Mouse (Mus musculus) kidney, postnatal 0 days (tissue): ENCODE measurements at regions not wholly inside any gene's neighbourhood (a gene's known extent, or its start where the extent isn't known, plus 50 kb on each side); places are given as distances from the start of the nearest gene placed in this dataset.
A peak's percentile ranks its signal among the peaks of the same experiment; 100 is the strongest.

Experiments
- ATAC-seq: fragments of 200-750 bp; cut with Nextera tagmentation; replicated peaks from 2 replicates; pipeline ENCODE4 v1.8.0; 2017; ENCODE audit warnings: low read depth, moderate number of reproducible peaks, moderate TSS enrichment, moderate library complexity; ENCODE audit not compliant: low FRiP score
- DNase-seq: peaks from one replicate; pipeline ENCODE4 v3.0.0-alpha.2; 2016; ENCODE audit warnings: low spot score
- H3K27ac ChIP-seq: fragments of 300-500 bp; sonication (generic); 2 replicates; pipeline ENCODE4 v1.5.1; 2014; ENCODE audit warnings: mild to moderate bottlenecking
- H3K27me3 ChIP-seq: fragments of 300-500 bp; sonication (generic); 2 replicates; pipeline ENCODE4 v1.6.1; 2014; ENCODE audit warnings: low read length, mixed read lengths; ENCODE audit not compliant: insufficient read depth
- H3K36me3 ChIP-seq: fragments of 300-500 bp; sonication (generic); 2 replicates; pipeline ENCODE4 v1.6.1; 2014; ENCODE audit warnings: low read length, mixed read lengths; ENCODE audit not compliant: insufficient read depth
- H3K4me1 ChIP-seq: fragments of 300-500 bp; sonication (generic); replicated peaks from 2 replicates; pipeline ENCODE4 v1.6.1; 2014; ENCODE audit warnings: antibody characterized with exemption, low read length, mixed read lengths; ENCODE audit not compliant: insufficient read depth
- H3K4me2 ChIP-seq: fragments of 300-500 bp; sonication (generic); 2 replicates; pipeline ENCODE4 v1.6.1; 2014; ENCODE audit warnings: mild to moderate bottlenecking, low read length, moderate library complexity, mixed read lengths
- H3K4me3 ChIP-seq: fragments of 300-500 bp; sonication (generic); replicated peaks from 2 replicates; pipeline ENCODE4 v1.5.1; 2014; ENCODE audit warnings: low read depth, low read length
- H3K9ac ChIP-seq: fragments of 300-500 bp; sonication (generic); 2 replicates; pipeline ENCODE4 v1.6.1; 2014; ENCODE audit warnings: low read depth, low read length
- H3K9me3 ChIP-seq: fragments of 300-500 bp; sonication (generic); replicated peaks from 2 replicates; pipeline ENCODE4 v1.6.1; 2016; ENCODE audit warnings: low read length, inconsistent platforms, mixed read lengths
- CTCF ChIP-seq: IDR thresholded peaks from 2 replicates; pipeline ENCODE4 v1.5.1; 2016; ENCODE audit warnings: antibody characterized with exemption, low read depth, mild to moderate bottlenecking, moderate library complexity
- WGBS: fragments of 180-500 bp; shearing (Covaris S2); extraction: QIAGEN DNeasy Blood & Tissue Kit; methylation state at CpG from one replicate; pipeline ENCODE4 v1.1.7; 2014; 5-methylcytosine and 5-hydroxymethylcytosine counted together

DNA sequence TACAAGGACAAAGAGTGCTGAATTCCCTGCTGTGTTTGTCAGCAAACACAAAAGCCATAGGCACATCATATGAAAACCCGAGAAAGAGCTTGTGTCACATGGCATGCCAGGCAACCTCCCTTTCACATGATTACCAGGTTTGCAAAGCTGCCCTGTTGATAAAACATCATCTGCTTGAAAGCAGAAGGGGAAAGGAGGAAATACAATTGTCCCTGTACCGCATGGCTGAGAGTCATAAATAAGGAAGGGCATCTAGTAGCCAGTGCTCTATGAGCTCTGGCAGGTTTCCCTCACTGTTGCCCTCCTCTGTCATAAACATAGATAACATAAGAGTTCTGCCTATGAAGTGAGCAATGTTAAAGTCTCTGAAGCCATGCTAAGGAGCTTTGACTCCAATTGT lies 86.8 kb upstream of the Gadd45a start:
- H3K4me2 ChIP-seq = no peak overlapping the region

DNA sequence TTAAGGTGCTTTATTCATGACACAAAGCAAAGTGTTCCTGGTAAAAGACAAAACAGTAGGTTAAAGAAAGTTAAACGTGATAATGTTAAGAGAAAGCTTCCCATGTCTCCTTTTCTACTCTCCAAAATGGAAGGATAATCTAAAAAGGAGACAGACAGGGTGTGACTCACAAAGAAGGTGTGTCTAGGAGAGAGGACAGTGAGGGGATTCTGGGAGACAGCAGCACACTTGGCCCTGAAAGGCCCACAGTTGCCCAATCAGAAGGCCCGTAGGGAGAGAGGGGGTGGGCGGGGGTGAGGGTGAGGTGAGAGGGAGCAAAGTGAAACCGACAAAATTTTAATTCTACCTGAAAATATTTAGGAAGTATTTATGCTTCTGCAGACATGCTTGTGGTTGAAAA lies 85.8 kb upstream of the Gadd45a start:
- ATAC-seq (no peak), DNase-seq (no peak)
- 75% methylated on average over 4 of the region's 4 CpGs for WGBS
- no peak for TF ChIP-seq CTCF
- no peak overlapping the region for H3K4me3 ChIP-seq
- no peaks in the 10 kb centered on the region for H3K36me3 ChIP-seq
- no peak overlapping the region for H3K4me2 ChIP-seq
- no peaks in the 10 kb centered on the region for H3K4me1 ChIP-seq
- no peak overlapping the region for H3K9ac ChIP-seq
- H3K27ac ChIP-seq = no peak overlapping the region
- no peaks in the 10 kb centered on the region for H3K27me3 ChIP-seq
- H3K9me3 ChIP-seq = no peaks in the 10 kb centered on the region

More for the DNA sequence above, 86.8 kb upstream of the Gadd45a start:
- Histone ChIP-seq H3K36me3 (no peaks in the 10 kb centered on the region), H3K27ac (no peak overlapping the region), H3K4me1 (no peaks in the 10 kb centered on the region), H3K27me3 (no peaks in the 10 kb centered on the region), H3K9me3 (no peaks in the 10 kb centered on the region), H3K4me3 (no peak overlapping the region), H3K9ac (no peak overlapping the region)
- TF ChIP-seq CTCF = no peak; the same call in 1 of the 2 replicates
- 60% methylated on average over 2 of the region's 2 CpGs for WGBS
- ATAC-seq (no peak), DNase-seq (no peak)

DNA sequence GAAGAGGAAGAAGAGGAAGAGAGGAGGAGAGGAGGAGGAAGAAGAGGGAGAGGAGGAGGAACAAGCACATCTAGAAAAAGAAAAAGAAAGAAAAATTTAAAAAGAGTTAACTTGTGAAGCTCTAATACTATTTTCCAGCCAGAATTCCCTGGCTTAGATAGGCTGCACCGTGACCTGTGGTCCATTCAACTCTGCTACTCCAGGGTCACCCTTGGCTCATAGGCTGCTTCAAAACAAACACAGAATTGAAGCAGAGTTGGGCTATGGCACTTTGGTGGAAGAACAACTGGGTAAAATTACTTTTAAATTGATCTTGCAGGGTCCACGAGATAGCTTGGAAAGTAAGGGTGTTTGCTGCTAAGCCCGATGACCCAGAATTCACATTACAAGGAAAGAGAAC lies 79.0 kb upstream of the Gadd45a start:
- H3K9me3 ChIP-seq = no peaks in the 10 kb centered on the region
- TF ChIP-seq CTCF = no peak
- DNase-seq (no peak), ATAC-seq (no peak)
- H3K4me2 ChIP-seq = no peak overlapping the region
- H3K4me3 ChIP-seq = no peak overlapping the region
- no peak overlapping the region for H3K9ac ChIP-seq
- H3K27me3 ChIP-seq = no peaks in the 10 kb centered on the region
- H3K27ac ChIP-seq = no peak overlapping the region
- 85% methylated on average over 3 of the region's 3 CpGs for WGBS
- H3K36me3 ChIP-seq = no peaks in the 10 kb centered on the region
- H3K4me1 ChIP-seq = peaks cover 7% of the 10 kb centered on the region; the same call in 1 of the 2 replicates

DNA sequence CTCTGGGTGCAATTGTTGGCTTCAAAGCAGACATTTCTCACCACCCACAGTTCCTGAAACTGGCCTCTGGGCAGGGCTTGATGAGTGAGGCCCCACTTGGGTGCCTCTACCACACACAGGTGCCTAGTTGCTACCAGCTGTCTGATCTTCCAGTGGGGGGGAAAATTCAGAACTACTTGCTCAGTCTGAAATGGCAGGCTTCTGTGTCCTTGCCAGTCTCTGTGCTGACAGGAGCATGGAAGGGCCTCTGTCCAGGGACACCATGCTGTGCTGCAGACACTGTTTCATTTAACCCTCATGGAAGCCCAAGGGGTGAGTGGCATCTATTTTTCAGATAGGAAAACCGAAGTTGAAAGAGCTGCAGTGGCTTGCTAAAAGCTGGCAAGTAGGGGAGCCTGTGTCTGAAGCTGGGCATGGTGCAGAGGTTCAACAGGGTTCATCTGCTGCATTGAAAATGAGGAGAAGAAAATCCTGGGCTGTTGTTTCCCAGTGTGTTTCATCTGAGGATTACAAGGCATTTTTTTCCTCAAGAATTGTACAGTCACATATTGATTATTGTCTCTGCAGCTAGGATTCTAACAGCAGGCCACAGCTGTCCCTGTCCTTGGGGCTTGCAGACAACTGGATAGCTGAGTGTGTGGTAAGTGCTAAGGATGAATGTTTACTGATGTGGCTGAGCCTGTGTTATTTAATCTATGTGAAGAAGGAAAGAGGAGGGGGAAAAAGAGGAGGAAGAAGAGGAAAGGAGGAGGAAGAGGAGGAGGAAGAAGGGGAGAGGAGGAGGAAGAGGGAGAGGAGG lies 78.4 kb upstream of the Gadd45a start:
- no peak overlapping the region for H3K9ac ChIP-seq
- H3K27ac ChIP-seq = no peak overlapping the region
- no peak overlapping the region for H3K4me3 ChIP-seq
- no peaks in the 10 kb centered on the region for H3K36me3 ChIP-seq
- DNase-seq (no peak), ATAC-seq (no peak)
- peaks cover 7% of the 10 kb centered on the region; the same call in 1 of the 2 replicates for H3K4me1 ChIP-seq
- H3K4me2 ChIP-seq = no peak overlapping the region
- no peak for TF ChIP-seq CTCF
- no peaks in the 10 kb centered on the region for H3K27me3 ChIP-seq
- 50% methylated on average over 1 of the region's 1 CpGs for WGBS
- no peaks in the 10 kb centered on the region for H3K9me3 ChIP-seq

DNA sequence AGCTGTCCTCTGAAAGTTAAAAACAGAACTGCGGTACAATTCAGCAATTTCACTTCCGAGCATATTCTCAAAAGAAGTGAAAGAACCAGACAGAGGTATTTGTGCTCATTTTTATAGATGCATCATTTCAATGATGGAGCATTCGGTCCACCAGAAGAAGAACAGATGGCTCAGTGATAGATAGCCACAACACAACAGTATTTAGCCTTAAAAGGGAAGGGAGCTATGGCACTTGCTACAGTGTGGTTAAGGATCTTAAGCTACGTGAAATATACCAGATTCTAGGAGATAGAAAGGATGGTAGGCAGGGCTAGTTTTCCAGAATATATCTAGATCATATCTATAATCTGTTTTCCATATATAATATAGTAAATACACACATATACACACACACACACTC lies 77.5 kb upstream of the Gadd45a start:
- Histone ChIP-seq H3K4me3 (no peak overlapping the region), H3K9ac (no peak overlapping the region), H3K27ac (no peak overlapping the region), H3K27me3 (no peaks in the 10 kb centered on the region), H3K4me1 (peaks cover 7% of the 10 kb centered on the region; the same call in 1 of the 2 replicates), H3K4me2 (no peak overlapping the region), H3K9me3 (no peaks in the 10 kb centered on the region), H3K36me3 (no peaks in the 10 kb centered on the region)
- 92% methylated on average over 4 of the region's 4 CpGs for WGBS
- DNase-seq (no peak), ATAC-seq (no peak)
- no peak for TF ChIP-seq CTCF

GRCm38 (mm10) chr6:67113686-67114278 lies 76.5 kb upstream of the Gadd45a start:
- Histone ChIP-seq H3K27ac (peak overlapping the region; percentile 78), H3K4me2 (peak overlapping the region; percentile 52), H3K4me1 (peaks cover 7% of the 10 kb centered on the region; the same call in 1 of the 2 replicates), H3K9ac (peak overlapping the region; percentile 46), H3K27me3 (no peaks in the 10 kb centered on the region), H3K9me3 (no peaks in the 10 kb centered on the region), H3K36me3 (no peaks in the 10 kb centered on the region), H3K4me3 (peak overlapping the region; percentile 20; the same call in 1 of the 2 replicates)
- peak; percentile 88 for ATAC-seq
- no peak for TF ChIP-seq CTCF
- 12% methylated on average over 26 of the region's 26 CpGs for WGBS
- peak; percentile 38 for DNase-seq
